Mouse (Mus musculus): ENCODE data around the gene Tgm4. TPM values are rescaled to one million over a fixed set of nuclear protein-coding genes. Genes with fewer than 3 reads are reported as not detected.
A peak's percentile ranks its signal among the peaks of the same experiment; 100 is the strongest.

Tgm4 gene
- total RNA-seq, 2 experiments from 2014 or later: not detected

GRCm38 (mm10) chr9:123109188-123109587 is 74.7 kb downstream of the Tgm4 start:
- DNase-seq: no peak

GRCm38 (mm10) chr9:123111751-123112221 is 77.3 kb downstream of the Tgm4 start:
- no peak for DNase-seq

GRCm38 (mm10) chr9:123112805-123113521 is 78.4 kb downstream of the Tgm4 start, which contains the start of the genes Zdhhc3 and Exosc7:
TSS of gene Zdhhc3 (minus strand) at chr9:123113205.
TSS of gene Exosc7 (plus strand) at chr9:123113215.
- peak; percentile 87 for DNase-seq

GRCm38 (mm10) chr9:123113931-123114330 is 79.4 kb downstream of the Tgm4 start:
- no peak for DNase-seq

- DNase-seq: no peak
These were observed 81.0 kb downstream of the Tgm4 start for GRCm38 (mm10) chr9:123115566-123115965.

Other genes starting within 250 kb of the Tgm4 start
- 10 to 100 TPM; 14.9 to 17.4 TPM for gene Tcaim, start 229.2 kb upstream of the Tgm4 start, total RNA-seq (2021)
- gene Gm35549, start 190.7 kb upstream of the Tgm4 start, total RNA-seq (2021): not detected
- 100 to 1,000 TPM; 100 to 102 TPM for gene Zfp445, start 168.7 kb upstream of the Tgm4 start, total RNA-seq (2021)
- 1 to 10 TPM; 3.7 to 5.2 TPM for gene Zkscan7, start 149.0 kb upstream of the Tgm4 start, total RNA-seq (2021)
- gene Zfp105, start 111.7 kb upstream of the Tgm4 start, total RNA-seq (2021): 1 to 10 TPM; 7.8 to 9.3 TPM
- gene 1110059G10Rik, start 83.7 kb upstream of the Tgm4 start, total RNA-seq (2021): 10 to 100 TPM; 20.6 to 24.3 TPM
- gene Kif15, start 83.7 kb upstream of the Tgm4 start, total RNA-seq (2021): 10 to 100 TPM; 17.5 to 24.9 TPM
- gene Tmem42, start 13.4 kb upstream of the Tgm4 start, total RNA-seq (2021): 10 to 100 TPM; 10.7 to 12.8 TPM
- 10 to 100 TPM; 53.4 to 54.4 TPM for gene Zdhhc3, start 78.5 kb downstream of the Tgm4 start, total RNA-seq (2021)
- gene Exosc7, start 78.5 kb downstream of the Tgm4 start, total RNA-seq (2021): 10 to 100 TPM; 36.3 to 36.9 TPM
- gene Clec3b, start 116.2 kb downstream of the Tgm4 start, total RNA-seq (2021): 10 to 100 TPM; 32.8 to 39.7 TPM
- under 1 TPM; 0.10 to 0.25 TPM for gene Cdcp1, start 181.3 kb downstream of the Tgm4 start, total RNA-seq (2021)
- gene Tmem158, start 226.0 kb downstream of the Tgm4 start, total RNA-seq (2021): 10 to 100 TPM; 24.7 to 25.4 TPM